Mouse (Mus musculus) heart, adult 9 months (tissue): ENCODE measurements around the gene Ppfibp1.
A peak's percentile ranks its signal among the peaks of the same experiment; 100 is the strongest.

Source experiments
- DNase-seq, 2 experiments: peaks; one replicate each; pipeline ENCODE4 v3.0.0; 2022; ENCODE audit warnings: low spot score in 2 of 2

Ppfibp1 gene

GRCm38 (mm10) chr6:146959908-146960680 lies 71.8 kb downstream of the Ppfibp1 start:
- no peak for DNase-seq

GRCm38 (mm10) chr6:146960956-146961355 lies 72.7 kb downstream of the Ppfibp1 start:
- peak; percentile 43 to 44 for DNase-seq

- no peak for DNase-seq
Measured at GRCm38 (mm10) chr6:146961832-146962481, 73.7 kb downstream of the Ppfibp1 start.

- no peak for DNase-seq
Measured at GRCm38 (mm10) chr6:146963396-146964150, 75.3 kb downstream of the Ppfibp1 start.

GRCm38 (mm10) chr6:146965139-146965772 lies 77.0 kb downstream of the Ppfibp1 start:
- DNase-seq: no peak

GRCm38 (mm10) chr6:146966446-146967019 lies 78.2 kb downstream of the Ppfibp1 start:
- DNase-seq: no peak

GRCm38 (mm10) chr6:146967836-146968235 lies 79.5 kb downstream of the Ppfibp1 start:
- DNase-seq: no peak

GRCm38 (mm10) chr6:146970811-146971210 lies 82.5 kb downstream of the Ppfibp1 start:
- no peak for DNase-seq

- no peak for DNase-seq
Measured at GRCm38 (mm10) chr6:146971366-146971765, 83.1 kb downstream of the Ppfibp1 start.

GRCm38 (mm10) chr6:146972009-146972408 lies 83.7 kb downstream of the Ppfibp1 start:
- no peak for DNase-seq

GRCm38 (mm10) chr6:146972740-146973139 lies 84.5 kb downstream of the Ppfibp1 start:
- DNase-seq: no peak

- no peak for DNase-seq
Measured at GRCm38 (mm10) chr6:146973406-146973805, 85.1 kb downstream of the Ppfibp1 start.

GRCm38 (mm10) chr6:146973830-146974229 lies 85.5 kb downstream of the Ppfibp1 start:
- DNase-seq: no peak

GRCm38 (mm10) chr6:146976446-146976845 lies 88.2 kb downstream of the Ppfibp1 start:
- no peak for DNase-seq

- DNase-seq: peak; percentile 16 to 26
Measured at GRCm38 (mm10) chr6:146978691-146979114, 90.4 kb downstream of the Ppfibp1 start.

- no peak for DNase-seq
Measured at GRCm38 (mm10) chr6:146979115-146979744, 90.9 kb downstream of the Ppfibp1 start.

- DNase-seq: no peak
Measured at GRCm38 (mm10) chr6:146979953-146980352, 91.7 kb downstream of the Ppfibp1 start.

GRCm38 (mm10) chr6:146981249-146981835 lies 93.1 kb downstream of the Ppfibp1 start:
- no peak for DNase-seq

- DNase-seq: no peak
Measured at GRCm38 (mm10) chr6:146984569-146984968, 96.3 kb downstream of the Ppfibp1 start.

- DNase-seq: peak in 1 of 2 experiments; percentile 52
Measured at GRCm38 (mm10) chr6:146994236-146994635, 105.9 kb downstream of the Ppfibp1 start.

GRCm38 (mm10) chr6:146995391-146995790 lies 107.1 kb downstream of the Ppfibp1 start:
- no peak for DNase-seq
